Mouse (Mus musculus): ENCODE data around the gene Tesk2. TPM values are rescaled to one million over a fixed set of nuclear protein-coding genes. Genes with fewer than 3 reads are reported as not detected.
A peak's percentile ranks its signal among the peaks of the same experiment; 100 is the strongest.
"Not testable (repeated sequence)": the region's sequence is repeated elsewhere in the genome, so short reads cannot be mapped to it uniquely, and the experiment has no call there.

The Tesk2 gene
- polyA plus RNA-seq (2015; fragmentation: Nextera tagmentation; extraction: Ambion mirVana), result 3.0 and 3.1 TPM in 2 replicates

DNA sequence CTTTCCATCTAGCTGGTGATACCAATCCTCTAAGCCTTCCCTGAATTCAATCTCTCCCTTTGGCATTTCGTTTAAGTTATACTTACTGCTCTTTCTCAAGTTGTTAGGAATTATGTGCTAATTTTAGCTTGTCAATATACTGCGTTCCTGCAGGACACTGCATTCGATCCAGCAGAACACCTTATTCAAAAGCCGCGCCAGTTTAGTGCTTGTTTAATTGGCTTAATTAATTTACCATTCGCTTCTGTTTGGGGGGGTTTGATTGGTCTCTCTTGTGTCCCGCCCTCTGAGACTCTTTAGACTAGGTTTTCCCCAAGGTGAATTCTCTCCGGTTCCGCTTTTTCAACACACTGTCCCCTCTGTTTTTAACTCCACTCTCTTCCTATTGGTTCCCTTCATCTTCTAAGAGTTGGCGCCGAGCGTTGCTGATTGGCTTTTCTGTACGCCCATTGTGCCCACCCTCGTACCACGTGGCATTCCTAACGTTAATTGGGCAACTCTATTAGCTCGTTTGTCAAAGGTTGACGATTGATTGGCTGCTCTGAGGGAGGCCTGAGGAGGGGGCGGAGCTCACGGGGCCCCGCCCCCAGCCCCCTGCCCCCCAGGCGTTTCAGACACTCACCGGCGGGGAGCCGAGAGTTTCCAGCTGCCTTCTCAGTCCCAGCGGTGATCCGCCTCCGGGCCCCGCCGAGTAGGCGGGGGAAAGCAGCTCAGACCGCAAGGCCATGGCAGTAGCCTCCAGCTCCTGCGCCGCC is at the start of gene Tesk2:
Tesk2 (plus strand) TSS at position 606 of the 755 bp plus-strand sequence.
- under 1% methylated on average over 32 of the region's 34 CpGs for WGBS
- peak; percentile 99 for ATAC-seq

DNA sequence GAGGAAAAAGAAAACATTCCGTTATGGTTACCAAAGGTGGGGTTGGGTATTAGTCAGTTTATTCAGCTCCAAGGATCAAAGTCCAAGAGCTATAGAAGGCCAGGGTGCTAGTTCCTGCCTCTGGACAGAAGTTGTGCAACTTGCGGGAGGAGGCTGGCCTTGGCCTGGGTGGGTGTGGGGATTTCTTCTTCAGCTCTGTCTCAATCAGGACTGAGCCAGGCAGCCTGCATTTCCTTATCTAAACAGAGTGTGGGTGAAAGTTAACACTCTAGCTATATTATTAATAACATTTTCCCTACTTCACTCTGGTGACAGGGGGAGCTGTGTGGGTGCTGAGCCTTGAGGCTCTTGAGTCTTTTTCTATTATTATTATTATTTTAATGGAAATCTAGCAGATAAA is 48.0 kb upstream of the Tesk2 start:
- no peak for ATAC-seq
- no peak overlapping the region for H3K4me3 ChIP-seq (ENCODE audit: low read length)
- no peaks in the 10 kb centered on the region for H3K27me3 ChIP-seq (replicated peaks; ENCODE audit: control insufficient read depth, insufficient read depth, low read length)
- no peak overlapping the region for H3K4me2 ChIP-seq (ENCODE audit: low read length)
- H3K4me1 ChIP-seq (ENCODE audit: control insufficient read depth, insufficient read depth, low read depth, low read length), result no peaks in the 10 kb centered on the region
- H3K27ac ChIP-seq (ENCODE audit: low read depth, low read length), result no peak overlapping the region
- no peak overlapping the region for H3K9ac ChIP-seq (ENCODE audit: low read depth, low read length)
- no peaks in the 10 kb centered on the region for H3K36me3 ChIP-seq (ENCODE audit: control insufficient read depth, insufficient read depth, low read length)
- WGBS, result 86% methylated on average over 2 of the region's 2 CpGs
- H3K9me3 ChIP-seq (ENCODE audit: control insufficient read depth, low read length), result no peaks in the 10 kb centered on the region

More for the DNA sequence above, at the start of gene Tesk2:
- Histone ChIP-seq H3K9me3 (ENCODE audit: control insufficient read depth, low read length) (no peaks in the 10 kb centered on the region), H3K4me1 (ENCODE audit: control insufficient read depth, insufficient read depth, low read depth, low read length) (peaks cover 3% of the 10 kb centered on the region; the same call in 1 of the 2 replicates), H3K4me2 (ENCODE audit: low read length) (peak within 1 kb of the TSS; percentile 92), H3K36me3 (ENCODE audit: control insufficient read depth, insufficient read depth, low read length) (no peaks in the 10 kb centered on the region), H3K27me3 (replicated peaks; ENCODE audit: control insufficient read depth, insufficient read depth, low read length) (no peaks in the 10 kb centered on the region), H3K27ac (ENCODE audit: low read depth, low read length) (peak within 1 kb of the TSS; percentile 37), H3K9ac (ENCODE audit: low read depth, low read length) (peak within 1 kb of the TSS; percentile 70), H3K4me3 (ENCODE audit: low read length) (peak within 1 kb of the TSS; percentile 59)

DNA sequence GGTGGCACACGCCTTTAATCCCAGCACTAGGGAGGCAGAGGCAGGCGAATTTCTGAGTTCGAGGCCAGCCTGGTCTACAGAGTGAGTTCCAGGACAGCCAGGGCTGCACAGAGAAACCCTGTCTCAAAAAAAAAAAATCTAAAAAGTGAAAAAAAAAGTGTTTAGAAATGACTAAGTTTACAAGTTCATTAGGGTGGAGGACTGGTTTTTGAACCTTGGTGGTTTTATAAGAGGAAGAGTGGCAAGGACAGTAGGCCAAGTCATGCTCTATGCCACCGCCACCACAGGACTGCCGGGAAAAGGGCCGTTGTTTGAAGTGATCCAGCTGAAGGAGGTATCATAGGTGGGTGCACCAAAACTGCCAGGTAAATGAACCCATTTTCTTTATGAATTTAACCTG is 46.0 kb upstream of the Tesk2 start:
- WGBS, result 93% methylated on average over 6 of the region's 6 CpGs
- not testable (repeated sequence) for H3K27me3 ChIP-seq (replicated peaks; ENCODE audit: control insufficient read depth, insufficient read depth, low read length); H3K9ac ChIP-seq (ENCODE audit: low read depth, low read length); H3K9me3 ChIP-seq (ENCODE audit: control insufficient read depth, low read length); H3K4me3 ChIP-seq (ENCODE audit: low read length); H3K4me2 ChIP-seq (ENCODE audit: low read length); H3K27ac ChIP-seq (ENCODE audit: low read depth, low read length); H3K36me3 ChIP-seq (ENCODE audit: control insufficient read depth, insufficient read depth, low read length); ATAC-seq; H3K4me1 ChIP-seq (ENCODE audit: control insufficient read depth, insufficient read depth, low read depth, low read length)

DNA sequence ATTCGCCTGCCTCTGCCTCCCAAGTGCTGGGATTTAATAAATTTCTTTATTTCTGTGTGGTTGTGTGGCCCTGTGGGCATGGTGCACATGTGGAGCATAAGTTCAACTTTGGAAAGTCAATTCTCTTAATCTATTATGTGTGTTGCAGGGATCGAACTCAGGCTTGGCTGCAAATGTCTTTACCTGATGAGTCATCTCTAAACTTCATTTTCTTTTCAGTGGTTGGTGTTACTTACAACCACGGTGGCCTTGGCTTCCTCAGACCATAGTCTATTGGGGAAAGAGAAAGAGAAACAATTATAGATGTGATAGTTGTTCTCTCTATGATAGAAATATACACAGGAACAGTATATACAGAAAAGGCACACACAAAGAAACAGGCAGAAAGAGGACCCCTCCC is 44.7 kb upstream of the Tesk2 start:
- H3K27ac ChIP-seq (ENCODE audit: low read depth, low read length), result no peak overlapping the region
- ATAC-seq, result no peak
- no peaks in the 10 kb centered on the region for H3K9me3 ChIP-seq (ENCODE audit: control insufficient read depth, low read length)
- H3K9ac ChIP-seq (ENCODE audit: low read depth, low read length), result no peak overlapping the region
- H3K36me3 ChIP-seq (ENCODE audit: control insufficient read depth, insufficient read depth, low read length), result no peaks in the 10 kb centered on the region
- H3K4me2 ChIP-seq (ENCODE audit: low read length), result no peak overlapping the region
- 86% methylated on average over 3 of the region's 3 CpGs for WGBS
- no peaks in the 10 kb centered on the region for H3K27me3 ChIP-seq (replicated peaks; ENCODE audit: control insufficient read depth, insufficient read depth, low read length)
- no peaks in the 10 kb centered on the region for H3K4me1 ChIP-seq (ENCODE audit: control insufficient read depth, insufficient read depth, low read depth, low read length)
- H3K4me3 ChIP-seq (ENCODE audit: low read length), result no peak overlapping the region

DNA sequence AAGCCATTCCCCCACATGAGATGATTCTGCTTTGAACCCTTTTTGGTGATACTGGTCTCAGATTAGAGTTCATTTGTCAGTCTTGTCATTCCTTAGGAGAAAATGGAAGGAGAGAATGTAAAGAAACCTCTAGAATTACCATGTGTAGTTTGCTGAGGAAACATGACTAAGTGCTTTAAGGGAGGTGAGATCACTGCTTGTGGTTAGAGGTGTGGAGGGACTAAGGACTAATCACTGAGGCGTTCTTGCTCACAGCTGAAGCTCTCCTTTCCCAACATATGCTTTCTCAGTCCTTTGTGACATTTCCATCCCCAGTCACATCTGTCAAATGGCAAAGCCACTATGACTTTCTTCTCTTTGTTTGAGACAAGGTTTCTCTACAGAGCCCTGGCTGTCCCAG is 42.9 kb upstream of the Tesk2 start:
- H3K9ac ChIP-seq (ENCODE audit: low read depth, low read length), result no peak overlapping the region
- 82% methylated on average over 1 of the region's 1 CpGs for WGBS
- no peak for ATAC-seq
- H3K36me3 ChIP-seq (ENCODE audit: control insufficient read depth, insufficient read depth, low read length), result no peaks in the 10 kb centered on the region
- H3K27me3 ChIP-seq (replicated peaks; ENCODE audit: control insufficient read depth, insufficient read depth, low read length), result no peaks in the 10 kb centered on the region
- H3K4me1 ChIP-seq (ENCODE audit: control insufficient read depth, insufficient read depth, low read depth, low read length), result no peaks in the 10 kb centered on the region
- H3K4me2 ChIP-seq (ENCODE audit: low read length), result no peak overlapping the region
- no peaks in the 10 kb centered on the region for H3K9me3 ChIP-seq (ENCODE audit: control insufficient read depth, low read length)
- H3K27ac ChIP-seq (ENCODE audit: low read depth, low read length), result no peak overlapping the region
- no peak overlapping the region for H3K4me3 ChIP-seq (ENCODE audit: low read length)

DNA sequence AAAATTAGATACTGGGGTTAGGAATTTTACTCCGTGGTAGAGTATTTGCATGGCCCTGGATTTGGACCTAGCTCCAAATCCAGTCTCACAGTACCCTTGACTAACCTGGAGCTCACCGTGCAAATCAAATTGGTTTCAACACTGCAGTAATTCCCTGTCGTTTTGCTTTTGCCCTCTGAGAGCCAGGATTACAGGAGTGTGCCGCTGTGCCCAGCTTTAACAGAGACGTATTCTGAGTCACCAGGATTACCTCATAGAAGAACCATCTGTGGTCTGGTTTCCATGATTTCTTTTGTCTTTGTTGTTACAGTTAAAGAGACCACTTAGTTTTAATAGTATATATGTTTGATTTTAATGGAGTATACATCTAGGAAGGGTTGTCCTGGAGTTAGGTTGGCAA is 41.6 kb upstream of the Tesk2 start:
- H3K27ac ChIP-seq (ENCODE audit: low read depth, low read length), result no peak overlapping the region
- H3K4me3 ChIP-seq (ENCODE audit: low read length), result no peak overlapping the region
- H3K4me1 ChIP-seq (ENCODE audit: control insufficient read depth, insufficient read depth, low read depth, low read length), result no peaks in the 10 kb centered on the region
- H3K4me2 ChIP-seq (ENCODE audit: low read length), result no peak overlapping the region
- 71% methylated on average over 5 of the region's 5 CpGs for WGBS
- H3K36me3 ChIP-seq (ENCODE audit: control insufficient read depth, insufficient read depth, low read length), result no peaks in the 10 kb centered on the region
- no peaks in the 10 kb centered on the region for H3K27me3 ChIP-seq (replicated peaks; ENCODE audit: control insufficient read depth, insufficient read depth, low read length)
- H3K9me3 ChIP-seq (ENCODE audit: control insufficient read depth, low read length), result no peaks in the 10 kb centered on the region
- ATAC-seq, result no peak
- H3K9ac ChIP-seq (ENCODE audit: low read depth, low read length), result no peak overlapping the region

DNA sequence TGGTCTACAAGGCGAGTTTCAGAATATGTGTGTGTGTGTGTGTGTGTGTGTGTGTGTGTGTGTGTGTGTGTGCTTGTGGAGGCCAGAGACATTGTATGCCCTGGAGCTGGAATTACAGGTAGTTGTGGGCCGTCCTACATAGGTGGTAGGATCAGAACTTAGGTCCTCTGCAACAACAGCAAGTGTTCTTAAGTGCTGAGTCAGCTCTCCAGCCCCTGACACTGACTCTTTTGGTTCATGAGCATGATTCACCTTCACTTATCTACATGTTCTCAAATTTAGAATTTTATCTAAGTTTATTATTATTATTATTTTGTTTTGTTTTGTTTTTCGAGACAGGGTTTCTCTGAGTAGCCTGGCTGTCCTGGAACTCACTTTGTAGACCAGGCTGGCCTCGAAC is 40.2 kb upstream of the Tesk2 start:
- H3K9me3 ChIP-seq (ENCODE audit: control insufficient read depth, low read length); H3K4me3 ChIP-seq (ENCODE audit: low read length); ATAC-seq; H3K27me3 ChIP-seq (replicated peaks; ENCODE audit: control insufficient read depth, insufficient read depth, low read length); H3K9ac ChIP-seq (ENCODE audit: low read depth, low read length); H3K4me1 ChIP-seq (ENCODE audit: control insufficient read depth, insufficient read depth, low read depth, low read length); H3K36me3 ChIP-seq (ENCODE audit: control insufficient read depth, insufficient read depth, low read length); H3K4me2 ChIP-seq (ENCODE audit: low read length); H3K27ac ChIP-seq (ENCODE audit: low read depth, low read length): not testable (repeated sequence)
- 93% methylated on average over 4 of the region's 4 CpGs for WGBS

DNA sequence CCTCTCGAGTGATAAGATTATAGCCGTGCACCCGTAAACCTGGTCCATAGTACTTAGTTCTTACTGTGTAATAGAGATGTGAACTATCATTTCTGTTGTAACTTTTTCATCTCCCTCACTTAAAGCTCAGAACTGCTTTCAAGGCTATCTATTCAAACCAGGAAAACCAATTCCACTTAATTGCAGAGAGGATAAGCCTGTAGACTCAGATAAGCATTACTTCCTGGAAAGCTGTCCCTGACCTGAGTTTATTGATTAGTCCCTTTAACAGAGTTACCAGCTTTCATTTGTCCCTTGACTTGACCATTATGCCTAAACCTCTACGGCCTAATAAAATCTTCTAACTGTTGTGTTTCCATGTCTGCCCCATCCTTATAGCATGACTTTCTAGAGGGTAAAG is 36.8 kb upstream of the Tesk2 start:
- ATAC-seq, result no peak
- Histone ChIP-seq H3K36me3 (ENCODE audit: control insufficient read depth, insufficient read depth, low read length) (no peaks in the 10 kb centered on the region), H3K4me2 (ENCODE audit: low read length) (no peak overlapping the region), H3K4me3 (ENCODE audit: low read length) (no peak overlapping the region), H3K27me3 (replicated peaks; ENCODE audit: control insufficient read depth, insufficient read depth, low read length) (no peaks in the 10 kb centered on the region), H3K9ac (ENCODE audit: low read depth, low read length) (no peak overlapping the region), H3K27ac (ENCODE audit: low read depth, low read length) (no peak overlapping the region), H3K9me3 (ENCODE audit: control insufficient read depth, low read length) (no peaks in the 10 kb centered on the region), H3K4me1 (ENCODE audit: control insufficient read depth, insufficient read depth, low read depth, low read length) (peaks cover 11% of the 10 kb centered on the region)
- 94% methylated on average over 4 of the region's 4 CpGs for WGBS

DNA sequence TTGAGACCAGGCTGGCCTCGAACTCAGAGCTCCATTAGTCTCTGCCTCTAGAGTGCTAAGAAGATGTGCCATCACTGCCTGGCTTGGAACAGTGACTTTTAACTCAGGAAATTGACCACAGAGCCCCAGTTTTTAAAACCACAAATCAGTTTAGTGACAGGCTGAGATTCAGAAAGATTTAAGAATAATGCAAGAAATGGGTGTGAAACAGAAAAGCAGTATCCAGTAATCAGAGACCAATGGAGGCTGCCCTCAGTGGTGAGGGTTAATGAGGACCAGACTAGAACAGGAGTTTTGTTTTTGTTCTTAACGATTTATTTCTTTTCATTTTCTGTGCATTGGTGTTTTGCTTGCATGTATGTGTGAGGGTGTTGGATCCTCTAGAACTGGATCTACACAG is 36.1 kb upstream of the Tesk2 start:
- Histone ChIP-seq H3K36me3 (ENCODE audit: control insufficient read depth, insufficient read depth, low read length) (peaks cover 4% of the 10 kb centered on the region; the same call in 1 of the 2 replicates), H3K4me3 (ENCODE audit: low read length) (no peak overlapping the region; the same call in 1 of the 2 replicates), H3K9me3 (ENCODE audit: control insufficient read depth, low read length) (no peaks in the 10 kb centered on the region), H3K27ac (ENCODE audit: low read depth, low read length) (peak overlapping the region; percentile 78), H3K27me3 (replicated peaks; ENCODE audit: control insufficient read depth, insufficient read depth, low read length) (no peaks in the 10 kb centered on the region), H3K9ac (ENCODE audit: low read depth, low read length) (no peak overlapping the region; the same call in 1 of the 2 replicates), H3K4me1 (ENCODE audit: control insufficient read depth, insufficient read depth, low read depth, low read length) (peaks cover 11% of the 10 kb centered on the region), H3K4me2 (ENCODE audit: low read length) (peak overlapping the region; percentile 83)
- WGBS, result 82% methylated on average over 2 of the region's 2 CpGs
- ATAC-seq, result no peak

All from hindbrain, embryonic 16.5 days (tissue).